Comparison of ENCODE assay signal across 8 mouse cellular contexts in the genomic region with DNA sequence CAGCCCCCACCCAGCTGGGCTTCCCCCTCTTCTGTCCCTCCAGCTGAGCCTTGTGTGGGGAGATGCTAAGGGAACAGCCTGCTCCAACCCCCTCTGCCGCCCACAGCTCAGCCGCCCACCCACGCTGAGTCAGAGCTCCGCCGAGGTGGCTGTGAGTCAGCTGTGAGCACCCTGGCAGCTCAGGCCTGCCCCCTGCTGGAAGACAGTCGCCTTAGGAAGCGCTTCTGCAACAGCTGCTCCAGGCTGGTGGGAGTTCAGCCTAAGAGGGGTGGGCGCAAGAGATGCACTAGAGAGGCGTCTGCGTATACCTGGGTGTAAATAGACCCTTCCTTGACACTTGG. TPM values are rescaled to one million over a fixed set of nuclear protein-coding genes. Genes with fewer than 3 reads are reported as not detected.
A peak's percentile ranks its signal among the peaks of the same experiment; 100 is the strongest.
DNase-seq lines count a peak whose midpoint lies in the region; ATAC-seq lines count a peak whose summit lies in the region.

No protein-coding gene starts in this region.

- H3K9ac ChIP-seq in intestine, embryonic 14.5 days (ENCODE audit: low read length): no peak overlapping the region
- H3K9ac ChIP-seq in midbrain, embryonic 12.5 days (replicated peaks): no peak overlapping the region

- H3K4me1 ChIP-seq in intestine, embryonic 14.5 days (replicated peaks; ENCODE audit: control insufficient read depth, insufficient read depth, low read length): peaks cover 26% of the 10 kb centered on the region
- peaks cover 33% of the 10 kb centered on the region for H3K4me1 ChIP-seq in midbrain, embryonic 12.5 days

- intact Hi-C loops in left cerebral cortex, postnatal 14 days (cut with DNase I): loop anchor here (2.0 kb wide), 1 partner anchor 49 kb away; the partner anchor contains the start of gene Baiap2

- H3K36me3 ChIP-seq in intestine, embryonic 14.5 days (ENCODE audit: control insufficient read depth, insufficient read depth, low read length): peaks cover 18% of the 10 kb centered on the region
- H3K36me3 ChIP-seq in midbrain, embryonic 12.5 days: no peaks in the 10 kb centered on the region

- 8% methylated on average over 10 of the region's 10 CpGs for WGBS in intestine, embryonic 14.5 days
- 16% methylated on average over 10 of the region's 10 CpGs for WGBS in midbrain, embryonic 12.5 days

- DNase-seq in adrenal gland, adult (ENCODE audit: inconsistent age in 2 of 2, low spot score in 1 of 2): peak; percentile 93 to 97
- peak; percentile 91 for DNase-seq in embryo, embryonic 10.5 days (ENCODE audit: low spot score)
- peak; percentile 80 for DNase-seq in gastrocnemius, postnatal 25 days
- peak; percentile 97 for DNase-seq in intestine, embryonic 14.5 days (ENCODE audit: low spot score)
- DNase-seq in left cerebral cortex, postnatal 14 days (ENCODE audit: low spot score in 2 of 2): peak; percentile 97
- peak; percentile 76 for DNase-seq in skeletal muscle tissue, adult 2 months (ENCODE audit: low read depth, low spot score)

- no peak overlapping the region; the same call in 1 of the 2 replicates for H3K4me2 ChIP-seq in intestine, embryonic 14.5 days (ENCODE audit: low read length)
- H3K4me2 ChIP-seq in midbrain, embryonic 12.5 days (replicated peaks): peak overlapping the region; percentile 6; the same call in 1 of the 2 replicates

- no peaks in the 10 kb centered on the region for H3K9me3 ChIP-seq in intestine, embryonic 14.5 days (ENCODE audit: control insufficient read depth, low read length)
- no peaks in the 10 kb centered on the region for H3K9me3 ChIP-seq in midbrain, embryonic 12.5 days

- peak; percentile 68 for ATAC-seq in intestine, embryonic 14.5 days (replicated peaks; ENCODE audit: low FRiP score, low TSS enrichment, low read depth)
- peak; percentile 78 for ATAC-seq in midbrain, embryonic 12.5 days (ENCODE audit: low FRiP score, low read depth)
- ATAC-seq in activated CD4-positive, CD25-positive, alpha-beta regulatory T cell, adult 4 months: no peak

- peak overlapping the region; percentile 19; the same call in 1 of the 2 replicates for H3K27ac ChIP-seq in intestine, embryonic 14.5 days (ENCODE audit: low read depth)
- H3K27ac ChIP-seq in midbrain, embryonic 12.5 days (replicated peaks): no peak overlapping the region

- no peaks in the 10 kb centered on the region for H3K27me3 ChIP-seq in intestine, embryonic 14.5 days (replicated peaks; ENCODE audit: control insufficient read depth, insufficient read depth, low read length)
- peaks cover 5% of the 10 kb centered on the region; the same call in 1 of the 2 replicates for H3K27me3 ChIP-seq in midbrain, embryonic 12.5 days

- H3K4me3 ChIP-seq in intestine, embryonic 14.5 days (ENCODE audit: low read depth, low read length): no peak overlapping the region
- no peak overlapping the region for H3K4me3 ChIP-seq in midbrain, embryonic 12.5 days

RNA-seq across cellular contexts. Expression of gene Baiap2, which starts 48.7 kb away (rescaled TPM):
- total RNA-seq in gastrocnemius, postnatal 25 days (2021): 1 to 10 TPM; 2.2 to 3.4 TPM
- polyA plus RNA-seq in intestine, embryonic 14.5 days (2014; fragmentation: Nextera tagmentation; extraction: Ambion mirVana): 15.2 and 17.5 TPM in 2 replicates
- 100 to 1,000 TPM; 197 to 200 TPM for total RNA-seq in left cerebral cortex, postnatal 14 days (2021)
- 10.1 and 10.2 TPM in 2 replicates for polyA plus RNA-seq in midbrain, embryonic 12.5 days (2016; fragmentation: Nextera tagmentation; extraction: Ambion mirVana)
- 10 to 100 TPM in 1 of 2 experiments, 1 to 10 TPM in 1; 6.9 to 12.0 TPM for polyA plus RNA-seq in activated CD4-positive, CD25-positive, alpha-beta regulatory T cell, adult 4 months (2017; shearing (Covaris generic))

RNA-seq across cellular contexts. Expression of gene Aatk, which starts 55.7 kb away (rescaled TPM):
- total RNA-seq in gastrocnemius, postnatal 25 days (2021): 1 to 10 TPM; 4.8 to 4.9 TPM
- 4.2 and 4.5 TPM in 2 replicates for polyA plus RNA-seq in intestine, embryonic 14.5 days (2014; fragmentation: Nextera tagmentation; extraction: Ambion mirVana)
- total RNA-seq in left cerebral cortex, postnatal 14 days (2021): 100 to 1,000 TPM; 171 to 185 TPM
- 7.7 and 8.8 TPM in 2 replicates for polyA plus RNA-seq in midbrain, embryonic 12.5 days (2016; fragmentation: Nextera tagmentation; extraction: Ambion mirVana)
- not detected for polyA plus RNA-seq in activated CD4-positive, CD25-positive, alpha-beta regulatory T cell, adult 4 months (2017; shearing (Covaris generic))
